Mouse (Mus musculus): ENCODE measurements around the gene Slc33a1.

GRCm38 (mm10) chr3:63896303-63896702, 68.3 kb downstream of the Slc33a1 start:
- TF ChIP-seq CTCF (IDR thresholded peaks at IDR 0.05; ENCODE audit: extremely low read depth, insufficient read depth, insufficient read length, insufficient replicate concordance) (no peak), POLR2A (IDR thresholded peaks at IDR 0.05; ENCODE audit: low read depth, low read length) (no peak)

Measured in spleen, adult 2 months (tissue).